Mouse (Mus musculus) heart, postnatal 0 days (tissue): ENCODE results near the gene Tfdp2.

Source experiments
- CTCF ChIP-seq: IDR thresholded peaks from 2 replicates; pipeline ENCODE4 v1.5.1; 2016; ENCODE audit warnings: antibody characterized with exemption, control low read depth, low read depth
- EP300 ChIP-seq: IDR thresholded peaks from 2 replicates; pipeline ENCODE4 v1.6.1; 2016; ENCODE audit warnings: antibody characterized with exemption, low read depth

- TF ChIP-seq CTCF = peak; percentile 70
- TF ChIP-seq EP300 = no peak
Observed at GRCm38 (mm10) chr9:96350010-96350409, 153.9 kb downstream of the Tfdp2 start.
